ENCODE assay signal across 8 mouse cellular contexts in the genomic region with DNA sequence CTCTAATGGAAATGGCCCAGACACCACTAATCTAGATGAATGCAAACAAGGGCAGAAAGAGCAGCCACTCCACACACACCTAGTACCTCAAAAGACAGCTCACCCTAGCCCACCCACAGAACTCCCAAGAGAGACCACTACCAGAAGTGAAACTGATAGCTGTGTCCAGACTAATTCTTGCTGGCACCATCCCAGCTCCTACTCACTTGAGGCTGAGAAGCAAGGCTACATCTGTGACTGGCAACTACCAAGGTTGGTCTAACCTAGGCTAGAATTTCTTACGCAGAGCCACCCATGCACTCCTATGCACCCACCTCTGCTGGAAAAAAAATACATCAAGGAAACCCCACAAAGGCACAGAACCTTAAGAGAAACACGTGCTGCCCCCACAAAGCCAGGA. TPM values are rescaled to one million over a fixed set of nuclear protein-coding genes. Genes with fewer than 3 reads are reported as not detected.
DNase-seq lines count a peak whose midpoint lies in the region; ATAC-seq and TF ChIP-seq lines count a peak whose summit lies in the region.

No protein-coding gene starts in this region.

- 82% methylated on average over 2 of the region's 2 CpGs for WGBS in lung, embryonic 14.5 days
- 80% methylated on average over 2 of the region's 2 CpGs for WGBS in forebrain, embryonic 11.5 days
- WGBS in limb, embryonic 10.5 days: 92% methylated on average over 2 of the region's 2 CpGs

- no peaks in the 10 kb centered on the region for H3K9me3 ChIP-seq in lung, embryonic 14.5 days (ENCODE audit: low read depth, low read length)
- no peaks in the 10 kb centered on the region for H3K9me3 ChIP-seq in forebrain, embryonic 11.5 days (ENCODE audit: control insufficient read depth, low read length)
- no peaks in the 10 kb centered on the region for H3K9me3 ChIP-seq in limb, embryonic 10.5 days (replicated peaks)

- peak overlapping the region; percentile 91; the same call in 1 of the 2 replicates for H3K4me2 ChIP-seq in lung, embryonic 14.5 days
- H3K4me2 ChIP-seq in forebrain, embryonic 11.5 days (ENCODE audit: low read depth, low read length, severe bottlenecking): peak overlapping the region; percentile 90

- H3K4me1 ChIP-seq in lung, embryonic 14.5 days (ENCODE audit: insufficient read depth): peaks cover 10% of the 10 kb centered on the region
- H3K4me1 ChIP-seq in forebrain, embryonic 11.5 days (replicated peaks; ENCODE audit: control insufficient read depth, insufficient read depth, low read length): peaks cover 11% of the 10 kb centered on the region
- peaks cover 35% of the 10 kb centered on the region for H3K4me1 ChIP-seq in limb, embryonic 10.5 days

- no peaks in the 10 kb centered on the region for H3K27me3 ChIP-seq in lung, embryonic 14.5 days (ENCODE audit: insufficient read depth, low read length)
- no peaks in the 10 kb centered on the region for H3K27me3 ChIP-seq in forebrain, embryonic 11.5 days (ENCODE audit: control insufficient read depth, insufficient read depth, low read length)
- H3K27me3 ChIP-seq in limb, embryonic 10.5 days (ENCODE audit: low read depth, poor library complexity, severe bottlenecking): no peaks in the 10 kb centered on the region
- H3K27me3 ChIP-seq in splenic B cell, adult 2 months (ENCODE audit: control insufficient read depth, insufficient read depth, low read length, poor library complexity, severe bottlenecking): no peaks in the 10 kb centered on the region

- TF ChIP-seq CTCF in lung, embryonic 14.5 days (IDR thresholded peaks at IDR 0.05; ENCODE audit: low read depth): no peak

- no peak overlapping the region for H3K9ac ChIP-seq in lung, embryonic 14.5 days
- H3K9ac ChIP-seq in forebrain, embryonic 11.5 days (ENCODE audit: low read length): peak overlapping the region; percentile 100; the same call in 1 of the 2 replicates

- no peak for DNase-seq in lung, embryonic 14.5 days
- DNase-seq in lung, postnatal 4 days: no peak
- no peak for DNase-seq in forebrain, embryonic 11.5 days (ENCODE audit: low spot score)
- DNase-seq in limb, embryonic 10.5 days (ENCODE audit: low spot score): no peak
- peak; percentile 26 for DNase-seq in splenic B cell, adult 2 months (ENCODE audit: low read depth, low spot score)
- no peak for DNase-seq in ovary, postnatal 14 days (ENCODE audit: low spot score)
- no peak for DNase-seq in layer of hippocampus, postnatal 36 days
- DNase-seq in urinary bladder, adult 18-20 months (ENCODE audit: low spot score in 2 of 2): no peak

- peak overlapping the region; percentile 98; the same call in 1 of the 2 replicates for H3K27ac ChIP-seq in lung, embryonic 14.5 days (ENCODE audit: low read depth)
- H3K27ac ChIP-seq in forebrain, embryonic 11.5 days (ENCODE audit: low read depth, low read length): peak overlapping the region; percentile 99
- H3K27ac ChIP-seq in limb, embryonic 10.5 days: peak overlapping the region; percentile 100

- 0 out of 2 replicates have a peak overlapping the region, but pooled peaks have one; percentile 97 for H3K4me3 ChIP-seq in lung, embryonic 14.5 days (ENCODE audit: low read depth, low read length)
- peak overlapping the region; percentile 98 for H3K4me3 ChIP-seq in forebrain, embryonic 11.5 days (ENCODE audit: low read depth, low read length)
- H3K4me3 ChIP-seq in limb, embryonic 10.5 days: peak overlapping the region; percentile 100

- H3K36me3 ChIP-seq in lung, embryonic 14.5 days (ENCODE audit: insufficient read depth): peaks cover 45% of the 10 kb centered on the region
- H3K36me3 ChIP-seq in forebrain, embryonic 11.5 days (ENCODE audit: control insufficient read depth, insufficient read depth, low read length): peaks cover 20% of the 10 kb centered on the region
- peaks cover 64% of the 10 kb centered on the region for H3K36me3 ChIP-seq in limb, embryonic 10.5 days
- peaks cover 6% of the 10 kb centered on the region for H3K36me3 ChIP-seq in splenic B cell, adult 2 months (ENCODE audit: control insufficient read depth, insufficient read depth, low read length, poor library complexity, severe bottlenecking)

- ATAC-seq in lung, embryonic 14.5 days (ENCODE audit: insufficient read depth): no peak
- ATAC-seq in forebrain, embryonic 11.5 days (replicated peaks; ENCODE audit: low FRiP score): no peak

RNA-seq across cellular contexts. Expression of a gene that starts 12.5 kb away (rescaled TPM):
- polyA plus RNA-seq in lung, embryonic 14.5 days (2014; fragmentation: Nextera tagmentation; extraction: Ambion mirVana): 193 and 259 TPM in 2 replicates
- polyA plus RNA-seq in forebrain, embryonic 11.5 days (2014; fragmentation: Nextera tagmentation; extraction: Ambion mirVana): 310 and 367 TPM in 2 replicates
- polyA plus RNA-seq in limb, embryonic 10.5 days (2016; fragmentation: Nextera tagmentation; extraction: Ambion mirVana): 92.3 and 129 TPM in 2 replicates
- total RNA-seq in layer of hippocampus, postnatal 36 days (2021): 10 to 100 TPM; 95.1 to 99.2 TPM

RNA-seq across cellular contexts. Expression of a gene that starts 22.5 kb away (rescaled TPM):
- 14.5 and 15.2 TPM in 2 replicates for polyA plus RNA-seq in lung, embryonic 14.5 days (2014; fragmentation: Nextera tagmentation; extraction: Ambion mirVana)
- 17.9 and 20.2 TPM in 2 replicates for polyA plus RNA-seq in forebrain, embryonic 11.5 days (2014; fragmentation: Nextera tagmentation; extraction: Ambion mirVana)
- 18.0 and 20.0 TPM in 2 replicates for polyA plus RNA-seq in limb, embryonic 10.5 days (2016; fragmentation: Nextera tagmentation; extraction: Ambion mirVana)
- total RNA-seq in layer of hippocampus, postnatal 36 days (2021): 10 to 100 TPM; 15.5 to 16.6 TPM

RNA-seq across cellular contexts. Expression of a gene that starts 22.6 kb away (rescaled TPM):
- polyA plus RNA-seq in lung, embryonic 14.5 days (2014; fragmentation: Nextera tagmentation; extraction: Ambion mirVana): 19.2 and 20.7 TPM in 2 replicates
- polyA plus RNA-seq in forebrain, embryonic 11.5 days (2014; fragmentation: Nextera tagmentation; extraction: Ambion mirVana): 21.2 and 22.2 TPM in 2 replicates
- 21.8 and 23.5 TPM in 2 replicates for polyA plus RNA-seq in limb, embryonic 10.5 days (2016; fragmentation: Nextera tagmentation; extraction: Ambion mirVana)
- 10 to 100 TPM; 16.8 to 20.5 TPM for total RNA-seq in layer of hippocampus, postnatal 36 days (2021)
